Mouse (Mus musculus): ENCODE data around the gene Nbeal1. TPM values are rescaled to one million over a fixed set of nuclear protein-coding genes. Genes with fewer than 3 reads are reported as not detected.

The Nbeal1 gene
- polyA plus RNA-seq, 1 experiment from 2014 or later = 6.6 TPM

GRCm38 (mm10) chr1:60269314-60269713, 88.9 kb downstream of the Nbeal1 start:
- H3K4me2 ChIP-seq (ENCODE audit: low read depth) = no peak overlapping the region
- H3K27me3 ChIP-seq (ENCODE audit: control insufficient read depth, insufficient read depth, low read length) = no peaks in the 10 kb centered on the region
- ATAC-seq (ENCODE audit: insufficient read depth, low FRiP score, low TSS enrichment) (no peak), DNase-seq (ENCODE audit: low spot score) (no peak)
- no peak overlapping the region for H3K9ac ChIP-seq (ENCODE audit: low read length)
- H3K36me3 ChIP-seq (ENCODE audit: control insufficient read depth, insufficient read depth, low read length) = no peaks in the 10 kb centered on the region
- H3K4me1 ChIP-seq (ENCODE audit: control insufficient read depth, insufficient read depth, low read length) = no peaks in the 10 kb centered on the region
- H3K27ac ChIP-seq (ENCODE audit: low read depth, low read length) = no peak overlapping the region
- H3K4me3 ChIP-seq (ENCODE audit: low read depth, low read length) = no peak overlapping the region
- H3K9me3 ChIP-seq (ENCODE audit: control insufficient read depth, low read length) = no peaks in the 10 kb centered on the region

DNA sequence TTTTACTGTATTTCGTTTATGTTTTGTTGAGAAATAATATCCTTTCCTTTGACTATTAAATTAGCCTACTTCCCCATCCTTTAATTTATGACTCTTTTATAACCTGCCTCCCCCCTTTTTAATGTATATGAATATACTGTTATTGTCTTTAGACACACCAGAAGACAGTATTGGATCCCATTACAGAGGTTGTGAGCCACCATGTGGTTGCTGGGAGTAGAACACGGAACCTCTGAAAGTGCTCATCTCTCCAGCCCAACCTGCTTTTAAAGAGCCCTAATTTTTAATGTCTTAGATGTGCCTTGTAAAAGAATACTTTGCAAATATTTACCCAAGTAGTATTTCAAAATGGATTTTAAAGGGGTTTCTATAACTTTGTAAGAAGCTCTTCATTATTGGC, 92.1 kb downstream of the Nbeal1 start:
- 86% methylated on average over 2 of the region's 2 CpGs for WGBS
- no peak for ATAC-seq (ENCODE audit: insufficient read depth, low FRiP score, low TSS enrichment)
- H3K27me3 ChIP-seq (ENCODE audit: control insufficient read depth, insufficient read depth, low read length) = no peaks in the 10 kb centered on the region
- no peaks in the 10 kb centered on the region for H3K9me3 ChIP-seq (ENCODE audit: control insufficient read depth, low read length)
- H3K27ac ChIP-seq (ENCODE audit: low read depth, low read length) = no peak overlapping the region
- H3K36me3 ChIP-seq (ENCODE audit: control insufficient read depth, insufficient read depth, low read length) = no peaks in the 10 kb centered on the region
- H3K4me1 ChIP-seq (ENCODE audit: control insufficient read depth, insufficient read depth, low read length) = no peaks in the 10 kb centered on the region
- no peak overlapping the region for H3K9ac ChIP-seq (ENCODE audit: low read length)
- H3K4me2 ChIP-seq (ENCODE audit: low read depth) = no peak overlapping the region
- no peak overlapping the region for H3K4me3 ChIP-seq (ENCODE audit: low read depth, low read length)
- no peak for DNase-seq (ENCODE audit: low spot score)

DNA sequence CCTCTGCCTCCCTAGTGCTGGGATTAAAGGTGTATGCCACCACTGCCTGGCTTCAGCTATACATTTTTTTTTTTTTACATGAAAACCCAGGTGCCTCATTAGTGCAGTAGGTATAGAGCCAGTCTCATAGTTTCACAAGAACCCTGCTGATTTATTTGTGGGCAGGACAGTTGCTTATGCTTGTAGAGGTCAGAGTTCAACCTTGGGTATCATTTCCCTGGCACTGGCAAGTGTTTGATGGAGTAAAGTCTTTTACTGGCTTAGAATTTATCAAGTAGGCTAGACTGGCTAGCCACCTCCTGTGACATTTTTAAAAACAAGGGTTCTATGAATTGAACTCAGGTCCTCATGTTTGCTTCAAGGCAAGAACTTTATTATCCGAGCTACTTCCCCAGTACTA, 113.5 kb downstream of the Nbeal1 start:
- Histone ChIP-seq H3K27ac (ENCODE audit: low read depth, low read length) (no peak overlapping the region), H3K27me3 (ENCODE audit: control insufficient read depth, insufficient read depth, low read length) (no peaks in the 10 kb centered on the region), H3K36me3 (ENCODE audit: control insufficient read depth, insufficient read depth, low read length) (no peaks in the 10 kb centered on the region; the same call in 1 of the 2 replicates), H3K9ac (ENCODE audit: low read length) (no peak overlapping the region), H3K4me3 (ENCODE audit: low read depth, low read length) (no peak overlapping the region), H3K9me3 (ENCODE audit: control insufficient read depth, low read length) (no peaks in the 10 kb centered on the region), H3K4me2 (ENCODE audit: low read depth) (no peak overlapping the region), H3K4me1 (ENCODE audit: control insufficient read depth, insufficient read depth, low read length) (no peaks in the 10 kb centered on the region)
- 78% methylated on average over 1 of the region's 1 CpGs for WGBS
- DNase-seq (ENCODE audit: low spot score) (no peak), ATAC-seq (ENCODE audit: insufficient read depth, low FRiP score, low TSS enrichment) (no peak)

DNA sequence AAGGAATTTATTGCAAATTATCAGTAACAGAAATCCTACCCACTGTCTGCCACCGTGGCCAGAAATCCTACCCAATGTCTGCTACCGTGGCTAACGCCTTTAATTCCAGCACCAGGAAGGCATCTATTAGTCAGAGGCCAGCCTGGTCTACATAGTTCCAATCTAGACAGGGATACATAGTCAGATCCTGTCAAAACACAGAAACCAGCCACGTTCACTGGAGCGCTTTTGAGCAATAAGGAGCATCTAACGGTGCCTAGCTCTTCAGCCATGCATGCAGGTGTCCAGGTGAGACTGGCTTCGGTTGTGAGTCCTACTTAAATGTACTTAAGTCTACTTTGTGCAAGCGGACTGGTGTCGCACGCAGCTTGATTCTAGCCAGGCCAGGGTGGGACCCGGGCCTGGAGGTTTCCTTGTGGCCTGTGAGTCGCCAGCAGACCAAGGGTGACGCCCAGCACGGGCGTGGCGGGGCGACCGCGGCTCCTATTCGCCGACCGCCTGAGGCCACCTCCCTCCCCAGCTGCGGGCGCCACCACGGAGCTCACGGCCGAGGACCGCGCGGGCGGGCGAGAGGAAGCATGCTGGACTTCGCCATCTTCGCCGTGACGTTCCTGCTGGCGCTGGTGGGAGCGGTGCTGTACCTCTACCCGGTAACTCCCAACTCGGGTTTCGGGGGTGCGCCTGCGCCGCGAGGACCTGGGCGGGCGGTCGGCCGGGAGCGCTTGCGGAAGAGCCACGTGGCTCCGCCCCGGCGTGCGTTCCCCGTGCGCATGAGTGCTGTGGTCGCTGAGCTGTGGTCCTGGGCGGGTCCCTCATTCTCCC, 162.6 kb downstream of the Nbeal1 start, which contains the start of gene Cyp20a1:
TSS of gene Cyp20a1 (plus strand) at position 516 of the 822 bp plus-strand sequence.
- H3K36me3 ChIP-seq (ENCODE audit: control insufficient read depth, insufficient read depth, low read length) = no peaks in the 10 kb centered on the region
- H3K4me2 ChIP-seq (ENCODE audit: low read depth) = peak within 1 kb of the TSS; percentile 66
- H3K27me3 ChIP-seq (ENCODE audit: control insufficient read depth, insufficient read depth, low read length) = no peaks in the 10 kb centered on the region
- H3K27ac ChIP-seq (ENCODE audit: low read depth, low read length) = peak within 1 kb of the TSS; percentile 61
- no peaks in the 10 kb centered on the region for H3K9me3 ChIP-seq (ENCODE audit: control insufficient read depth, low read length)
- ATAC-seq (ENCODE audit: insufficient read depth, low FRiP score, low TSS enrichment) (peak; percentile 98), DNase-seq (ENCODE audit: low spot score) (peak; percentile 93)
- H3K9ac ChIP-seq (ENCODE audit: low read length) = peak within 1 kb of the TSS; percentile 69
- peak within 1 kb of the TSS; percentile 51 for H3K4me3 ChIP-seq (ENCODE audit: low read depth, low read length)
- WGBS = 2% methylated on average over 59 of the region's 60 CpGs
- H3K4me1 ChIP-seq (ENCODE audit: control insufficient read depth, insufficient read depth, low read length) = peaks cover 3% of the 10 kb centered on the region; the same call in 1 of the 2 replicates

DNA sequence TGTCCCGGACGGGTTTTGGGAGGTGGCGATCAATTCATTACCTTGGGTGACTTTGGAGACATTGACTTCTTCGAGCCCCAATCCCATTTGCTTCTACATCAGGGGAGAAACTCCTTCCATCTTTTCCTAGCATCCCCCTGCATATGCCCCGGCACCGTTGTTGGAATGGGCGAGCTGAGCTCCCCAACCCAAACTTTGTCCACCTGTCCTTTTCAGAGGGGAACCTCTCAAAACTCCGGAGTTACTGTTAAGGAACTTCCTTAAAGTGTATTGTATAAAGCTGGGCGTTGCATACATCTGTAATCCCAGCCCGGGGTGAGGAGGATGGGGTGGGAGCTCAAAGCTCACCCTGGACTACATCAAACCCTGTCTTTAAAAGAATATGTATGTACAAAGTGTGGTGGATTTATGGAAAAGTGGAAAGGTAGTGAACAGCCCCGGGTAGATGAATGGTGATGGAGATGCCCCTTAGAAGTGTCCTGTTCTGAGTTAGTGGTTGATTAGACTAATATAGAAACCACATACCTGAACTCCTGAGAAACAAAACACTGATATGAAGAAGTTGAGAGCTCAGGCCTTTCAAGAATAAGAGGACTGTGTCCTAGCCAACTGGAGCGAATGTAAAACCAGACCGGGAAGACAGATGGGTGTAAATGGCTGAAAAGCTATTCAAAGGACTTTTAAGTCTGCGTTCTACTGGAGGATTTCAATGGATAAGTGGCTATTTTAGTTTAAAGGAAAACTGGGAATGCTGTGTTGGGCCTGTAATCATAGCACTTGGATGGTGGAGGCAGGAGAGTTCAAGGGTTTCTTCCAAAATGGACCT, 163.4 kb downstream of the Nbeal1 start:
- peak overlapping the region; percentile 51 for H3K4me3 ChIP-seq (ENCODE audit: low read depth, low read length)
- peak overlapping the region; percentile 66 for H3K4me2 ChIP-seq (ENCODE audit: low read depth)
- peak overlapping the region; percentile 69 for H3K9ac ChIP-seq (ENCODE audit: low read length)
- H3K27ac ChIP-seq (ENCODE audit: low read depth, low read length) = no peak overlapping the region
- peaks cover 3% of the 10 kb centered on the region; the same call in 1 of the 2 replicates for H3K4me1 ChIP-seq (ENCODE audit: control insufficient read depth, insufficient read depth, low read length)
- no peaks in the 10 kb centered on the region for H3K9me3 ChIP-seq (ENCODE audit: control insufficient read depth, low read length)
- ATAC-seq (ENCODE audit: insufficient read depth, low FRiP score, low TSS enrichment) (peak; percentile 26; the same call in 1 of the 2 replicates), DNase-seq (ENCODE audit: low spot score) (no peak)
- 11% methylated on average over 14 of the region's 14 CpGs for WGBS
- H3K27me3 ChIP-seq (ENCODE audit: control insufficient read depth, insufficient read depth, low read length) = no peaks in the 10 kb centered on the region
- H3K36me3 ChIP-seq (ENCODE audit: control insufficient read depth, insufficient read depth, low read length) = no peaks in the 10 kb centered on the region

DNA sequence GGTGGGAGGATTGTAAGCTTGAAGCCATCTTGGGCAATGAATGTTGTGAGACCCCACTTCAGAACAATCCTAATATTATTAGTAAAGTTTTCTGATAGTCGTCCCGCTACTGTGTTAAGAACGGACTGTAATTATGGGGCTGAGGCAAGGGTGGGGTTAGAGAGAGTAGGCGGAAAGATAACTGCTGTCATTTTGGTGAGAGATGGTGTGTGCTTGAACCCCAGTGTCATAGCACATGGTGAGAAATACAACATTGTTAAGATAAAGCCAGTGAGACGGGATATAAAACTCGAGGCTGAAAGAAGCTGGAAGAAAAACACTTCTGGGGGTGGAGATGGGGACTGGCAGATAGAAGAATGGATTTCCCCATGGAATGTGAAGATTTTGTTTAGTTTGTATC, 164.3 kb downstream of the Nbeal1 start:
- DNase-seq (ENCODE audit: low spot score) = no peak
- Histone ChIP-seq H3K4me1 (ENCODE audit: control insufficient read depth, insufficient read depth, low read length) (peaks cover 3% of the 10 kb centered on the region; the same call in 1 of the 2 replicates), H3K4me3 (ENCODE audit: low read depth, low read length) (no peak overlapping the region), H3K9me3 (ENCODE audit: control insufficient read depth, low read length) (no peaks in the 10 kb centered on the region), H3K4me2 (ENCODE audit: low read depth) (no peak overlapping the region), H3K27me3 (ENCODE audit: control insufficient read depth, insufficient read depth, low read length) (no peaks in the 10 kb centered on the region), H3K36me3 (ENCODE audit: control insufficient read depth, insufficient read depth, low read length) (no peaks in the 10 kb centered on the region), H3K9ac (ENCODE audit: low read length) (no peak overlapping the region), H3K27ac (ENCODE audit: low read depth, low read length) (no peak overlapping the region)
- no peak for ATAC-seq (ENCODE audit: insufficient read depth, low FRiP score, low TSS enrichment)
- 93% methylated on average over 6 of the region's 6 CpGs for WGBS

DNA sequence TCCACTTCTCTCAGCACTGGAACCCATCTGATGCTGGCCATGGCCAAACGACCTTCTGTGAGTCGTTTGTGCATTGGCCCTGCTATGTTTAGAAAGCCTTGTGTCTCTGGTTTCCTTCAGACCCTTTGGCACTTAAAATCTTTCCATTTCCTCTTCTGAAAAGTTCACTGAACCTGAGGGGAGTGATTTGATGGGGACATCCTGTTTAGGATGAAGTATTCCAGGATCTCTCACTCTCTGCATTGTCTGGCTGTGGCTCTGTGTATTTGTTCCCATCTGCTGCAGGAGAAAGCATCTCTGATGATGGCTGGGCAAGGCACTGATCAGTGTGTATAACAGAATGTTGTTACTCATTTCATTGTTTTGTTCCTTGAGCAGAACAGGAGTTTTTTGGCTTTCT, 165.3 kb downstream of the Nbeal1 start:
- H3K27ac ChIP-seq (ENCODE audit: low read depth, low read length) = no peak overlapping the region
- DNase-seq (ENCODE audit: low spot score) = no peak
- no peak for ATAC-seq (ENCODE audit: insufficient read depth, low FRiP score, low TSS enrichment)

DNA sequence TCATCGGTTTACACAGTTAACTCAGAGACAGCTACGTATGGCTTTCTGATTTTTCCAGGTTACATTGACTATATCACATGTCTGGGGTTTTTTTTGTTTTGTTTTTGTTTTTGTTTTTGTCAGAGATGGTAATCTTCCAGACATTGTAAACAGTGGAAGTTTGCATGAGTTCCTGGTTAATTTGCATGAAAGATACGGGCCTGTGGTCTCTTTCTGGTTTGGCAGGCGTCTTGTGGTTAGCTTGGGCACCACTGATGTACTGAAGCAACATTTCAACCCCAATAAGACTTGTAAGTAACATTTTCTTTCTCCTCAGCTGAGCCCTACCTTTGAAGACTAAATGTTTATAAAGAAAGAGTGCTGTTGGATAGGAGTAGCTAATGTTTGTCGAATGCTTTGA, 172.4 kb downstream of the Nbeal1 start:
- 90% methylated on average over 5 of the region's 5 CpGs for WGBS
- Histone ChIP-seq H3K27me3 (ENCODE audit: control insufficient read depth, insufficient read depth, low read length) (no peaks in the 10 kb centered on the region), H3K4me1 (ENCODE audit: control insufficient read depth, insufficient read depth, low read length) (no peaks in the 10 kb centered on the region), H3K9me3 (ENCODE audit: control insufficient read depth, low read length) (no peaks in the 10 kb centered on the region), H3K4me3 (ENCODE audit: low read depth, low read length) (no peak overlapping the region), H3K27ac (ENCODE audit: low read depth, low read length) (no peak overlapping the region), H3K9ac (ENCODE audit: low read length) (no peak overlapping the region), H3K36me3 (ENCODE audit: control insufficient read depth, insufficient read depth, low read length) (no peaks in the 10 kb centered on the region), H3K4me2 (ENCODE audit: low read depth) (no peak overlapping the region)
- ATAC-seq (ENCODE audit: insufficient read depth, low FRiP score, low TSS enrichment) = no peak
- DNase-seq (ENCODE audit: low spot score) = no peak

More for the DNA sequence above, 165.3 kb downstream of the Nbeal1 start:
- Histone ChIP-seq H3K9me3 (ENCODE audit: control insufficient read depth, low read length) (no peaks in the 10 kb centered on the region), H3K4me2 (ENCODE audit: low read depth) (no peak overlapping the region), H3K36me3 (ENCODE audit: control insufficient read depth, insufficient read depth, low read length) (no peaks in the 10 kb centered on the region), H3K4me3 (ENCODE audit: low read depth, low read length) (no peak overlapping the region), H3K27me3 (ENCODE audit: control insufficient read depth, insufficient read depth, low read length) (no peaks in the 10 kb centered on the region), H3K9ac (ENCODE audit: low read length) (no peak overlapping the region), H3K4me1 (ENCODE audit: control insufficient read depth, insufficient read depth, low read length) (peaks cover 3% of the 10 kb centered on the region; the same call in 1 of the 2 replicates)
- 85% methylated on average over 2 of the region's 2 CpGs for WGBS

Data from neural tube, embryonic 11.5 days (tissue).